Mouse (Mus musculus) lung, embryonic 14.5 days (tissue): Measurements from ENCODE around the gene Tmem198b. TPM values are rescaled to one million over a fixed set of nuclear protein-coding genes. Genes with fewer than 3 reads are reported as not detected.
A peak's percentile ranks its signal among the peaks of the same experiment; 100 is the strongest.

Source experiments
- ATAC-seq: fragments of 200-750 bp; cut with Nextera tagmentation; 2 replicates; pipeline ENCODE4 v1.8.0; 2017; ENCODE audit warnings: mild to moderate bottlenecking, moderate TSS enrichment, moderate library complexity; ENCODE audit not compliant: insufficient read depth
- DNase-seq: peaks from one replicate; pipeline ENCODE4 v3.0.0-alpha.2; 2015
- H3K27ac ChIP-seq: fragments of 300-500 bp; sonication (generic); 2 replicates; pipeline ENCODE4 v1.5.1; 2014; ENCODE audit warnings: low read depth, mild to moderate bottlenecking, moderate library complexity
- H3K27me3 ChIP-seq: fragments of 300-500 bp; sonication (generic); 2 replicates; pipeline ENCODE4 v1.6.1; 2014; ENCODE audit warnings: low read length, control low read depth; ENCODE audit not compliant: insufficient read depth
- H3K36me3 ChIP-seq: fragments of 300-500 bp; sonication (generic); 2 replicates; pipeline ENCODE4 v1.6.1; 2014; ENCODE audit warnings: control low read depth; ENCODE audit not compliant: insufficient read depth
- H3K4me1 ChIP-seq: fragments of 300-500 bp; sonication (generic); 2 replicates; pipeline ENCODE4 v1.6.1; 2014; ENCODE audit warnings: antibody characterized with exemption, control low read depth; ENCODE audit not compliant: insufficient read depth
- H3K4me2 ChIP-seq: fragments of 300-500 bp; sonication (generic); 2 replicates; pipeline ENCODE4 v1.6.1; 2014; ENCODE audit warnings: mild to moderate bottlenecking
- H3K4me3 ChIP-seq: fragments of 300-500 bp; sonication (generic); 2 replicates; pipeline ENCODE4 v1.5.1; 2014; ENCODE audit warnings: low read depth, low read length
- H3K9ac ChIP-seq: fragments of 300-500 bp; sonication (generic); 2 replicates; pipeline ENCODE4 v1.6.1; 2014
- H3K9me3 ChIP-seq: fragments of 300-500 bp; sonication (generic); 2 replicates; pipeline ENCODE4 v1.6.1; 2016; ENCODE audit warnings: low read depth, low read length, control low read depth
- CTCF ChIP-seq: IDR thresholded peaks from 2 replicates; pipeline ENCODE4 v1.5.1; 2016; ENCODE audit warnings: antibody characterized with exemption, low read depth
- WGBS: fragments of 180-500 bp; shearing (Covaris S2); extraction: QIAGEN DNeasy Blood & Tissue Kit; methylation state at CpG from one replicate; pipeline ENCODE4 v1.1.7; 2014; 5-methylcytosine and 5-hydroxymethylcytosine counted together
- polyA plus RNA-seq: library from polyadenylated mRNA; unstranded; fragments of >200 nt; fragmentation: Nextera tagmentation; extraction: Ambion mirVana; gene quantifications from 2 replicates; pipeline ENCODE4 v1.2.1, GENCODE M21; 2014

Tmem198b gene
- polyA plus RNA-seq, 1 experiment from 2014 or later = 15.1 TPM

GRCm38 (mm10) chr10:128801981-128802495, 2.1 kb downstream of the Tmem198b start:
- Histone ChIP-seq H3K9me3 (no peaks in the 10 kb centered on the region), H3K27me3 (no peaks in the 10 kb centered on the region), H3K4me1 (peaks cover 9% of the 10 kb centered on the region; the same call in 1 of the 2 replicates), H3K4me2 (0 out of 2 replicates have a peak overlapping the region, but pooled peaks have one; percentile 2), H3K9ac (no peak overlapping the region; the same call in 1 of the 2 replicates), H3K27ac (no peak overlapping the region), H3K36me3 (peaks cover 31% of the 10 kb centered on the region), H3K4me3 (no peak overlapping the region)
- DNase-seq (no peak), ATAC-seq (no peak)
- no peak for TF ChIP-seq CTCF
- WGBS = 87% methylated on average over 16 of the region's 16 CpGs

GRCm38 (mm10) chr10:128798676-128799075, 5.5 kb downstream of the Tmem198b start:
- TF ChIP-seq CTCF = no peak
- Histone ChIP-seq H3K9ac (no peak overlapping the region), H3K9me3 (no peaks in the 10 kb centered on the region), H3K27ac (no peak overlapping the region), H3K27me3 (no peaks in the 10 kb centered on the region), H3K4me3 (no peak overlapping the region), H3K4me2 (no peak overlapping the region), H3K36me3 (peaks cover 30% of the 10 kb centered on the region), H3K4me1 (peaks cover 7% of the 10 kb centered on the region; the same call in 1 of the 2 replicates)
- 88% methylated on average over 8 of the region's 8 CpGs for WGBS
- ATAC-seq (no peak), DNase-seq (no peak)

GRCm38 (mm10) chr10:128795581-128795980, 8.6 kb downstream of the Tmem198b start:
- no peaks in the 10 kb centered on the region for H3K4me1 ChIP-seq
- H3K9ac ChIP-seq = no peak overlapping the region
- no peaks in the 10 kb centered on the region for H3K27me3 ChIP-seq
- ATAC-seq (no peak), DNase-seq (no peak)
- no peak overlapping the region for H3K4me3 ChIP-seq
- H3K4me2 ChIP-seq = no peak overlapping the region
- WGBS = 92% methylated on average over 3 of the region's 3 CpGs
- H3K27ac ChIP-seq = no peak overlapping the region
- H3K9me3 ChIP-seq = no peaks in the 10 kb centered on the region
- peaks cover 16% of the 10 kb centered on the region for H3K36me3 ChIP-seq
- no peak for TF ChIP-seq CTCF

GRCm38 (mm10) chr10:128794391-128794790, 9.8 kb downstream of the Tmem198b start:
- H3K4me1 ChIP-seq = no peaks in the 10 kb centered on the region
- no peak overlapping the region for H3K4me2 ChIP-seq
- no peak for DNase-seq
- 80% methylated on average over 5 of the region's 5 CpGs for WGBS
- no peak overlapping the region for H3K27ac ChIP-seq
- no peaks in the 10 kb centered on the region for H3K27me3 ChIP-seq
- no peak for TF ChIP-seq CTCF
- H3K4me3 ChIP-seq = no peak overlapping the region
- peaks cover 4% of the 10 kb centered on the region; the same call in 1 of the 2 replicates for H3K36me3 ChIP-seq
- H3K9me3 ChIP-seq = no peaks in the 10 kb centered on the region
- no peak overlapping the region for H3K9ac ChIP-seq
- ATAC-seq = no peak

- no peak for TF ChIP-seq CTCF
- 79% methylated on average over 1 of the region's 1 CpGs for WGBS
- no peak overlapping the region for H3K9ac ChIP-seq
- no peak overlapping the region for H3K27ac ChIP-seq
- H3K4me2 ChIP-seq = no peak overlapping the region
- no peaks in the 10 kb centered on the region for H3K9me3 ChIP-seq
- no peaks in the 10 kb centered on the region for H3K4me1 ChIP-seq
- DNase-seq (no peak), ATAC-seq (no peak)
- no peaks in the 10 kb centered on the region for H3K27me3 ChIP-seq
- H3K36me3 ChIP-seq = no peaks in the 10 kb centered on the region
- no peak overlapping the region for H3K4me3 ChIP-seq
Measured at GRCm38 (mm10) chr10:128793258-128793657, 10.9 kb downstream of the Tmem198b start.

GRCm38 (mm10) chr10:128792041-128792440, 12.1 kb downstream of the Tmem198b start:
- H3K27me3 ChIP-seq = no peaks in the 10 kb centered on the region
- H3K4me2 ChIP-seq = no peak overlapping the region
- H3K9me3 ChIP-seq = no peaks in the 10 kb centered on the region
- ATAC-seq (no peak), DNase-seq (no peak)
- no peak overlapping the region for H3K9ac ChIP-seq
- no peak overlapping the region for H3K4me3 ChIP-seq
- no peak for TF ChIP-seq CTCF
- no peaks in the 10 kb centered on the region for H3K36me3 ChIP-seq
- H3K27ac ChIP-seq = no peak overlapping the region
- no peaks in the 10 kb centered on the region for H3K4me1 ChIP-seq

GRCm38 (mm10) chr10:128790398-128791124, 13.6 kb downstream of the Tmem198b start, which contains the start of gene Mmp19:
Gene Mmp19 (plus strand): TSS chr10:128790910.
- Histone ChIP-seq H3K9ac (no peak within 1 kb of the TSS), H3K36me3 (no peaks in the 10 kb centered on the region), H3K4me1 (no peaks in the 10 kb centered on the region), H3K9me3 (no peaks in the 10 kb centered on the region), H3K4me3 (peak within 1 kb of the TSS; percentile 11; the same call in 1 of the 2 replicates), H3K27ac (no peak within 1 kb of the TSS), H3K27me3 (no peaks in the 10 kb centered on the region), H3K4me2 (peak within 1 kb of the TSS; percentile 35; the same call in 1 of the 2 replicates)
- 60% methylated on average over 7 of the region's 7 CpGs for WGBS
- peak; percentile 5 for DNase-seq
- no peak for TF ChIP-seq CTCF
- ATAC-seq = peak; percentile 31; the same call in 1 of the 2 replicates
